Mouse (Mus musculus): ENCODE results near the gene Bpifa6. TPM values are rescaled to one million over a fixed set of nuclear protein-coding genes. Genes with fewer than 3 reads are reported as not detected.
A peak's percentile ranks its signal among the peaks of the same experiment; 100 is the strongest.
"Not testable (repeated sequence)": the region's sequence is repeated elsewhere in the genome, so short reads cannot be mapped to it uniquely, and the experiment has no call there.

Bpifa6 gene
- polyA plus RNA-seq, 1 experiment from 2014 or later, result not detected

- no peaks in the 10 kb centered on the region for H3K36me3 ChIP-seq
- DNase-seq (ENCODE audit: low spot score), result peak; percentile 73
- 10% methylated on average over 7 of the region's 7 CpGs for WGBS
- H3K4me3 ChIP-seq, result no peak overlapping the region
- no peaks in the 10 kb centered on the region for H3K4me1 ChIP-seq
- H3K27ac ChIP-seq (replicated peaks), result no peak overlapping the region
- no peaks in the 10 kb centered on the region for H3K27me3 ChIP-seq (ENCODE audit: low read depth, poor library complexity, severe bottlenecking)
- H3K9me3 ChIP-seq (replicated peaks), result no peaks in the 10 kb centered on the region
Observed at GRCm38 (mm10) chr2:153995770-153996169, 21.0 kb downstream of the Bpifa6 start.

DNA sequence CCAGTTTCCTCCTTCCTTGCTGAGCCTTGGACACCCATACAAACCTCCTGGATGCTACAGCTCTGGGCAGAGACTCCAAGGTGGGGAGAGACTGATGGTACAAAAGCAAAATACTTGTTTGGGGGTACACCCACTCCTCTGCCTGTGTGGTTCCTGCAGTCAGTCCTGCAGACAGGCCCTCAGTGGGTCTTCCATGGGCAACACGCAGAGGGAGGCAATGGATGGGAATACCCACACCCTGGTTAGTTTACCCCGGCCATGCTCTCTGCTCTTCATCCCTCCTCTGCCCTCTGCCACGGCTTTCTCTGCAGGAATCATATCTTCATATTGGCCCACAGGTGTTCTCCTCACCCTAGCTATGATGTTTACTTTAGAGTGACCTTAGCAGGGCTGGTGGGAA, 25.8 kb downstream of the Bpifa6 start:
- no peaks in the 10 kb centered on the region for H3K36me3 ChIP-seq
- no peak overlapping the region for H3K4me3 ChIP-seq
- WGBS, result 88% methylated on average over 3 of the region's 3 CpGs
- no peak overlapping the region for H3K27ac ChIP-seq (replicated peaks)
- H3K27me3 ChIP-seq (ENCODE audit: low read depth, poor library complexity, severe bottlenecking), result no peaks in the 10 kb centered on the region
- no peak for DNase-seq (ENCODE audit: low spot score)
- no peaks in the 10 kb centered on the region for H3K9me3 ChIP-seq (replicated peaks)
- peaks cover 10% of the 10 kb centered on the region for H3K4me1 ChIP-seq

GRCm38 (mm10) chr2:154001056-154001455, 26.3 kb downstream of the Bpifa6 start:
- Histone ChIP-seq H3K27ac (replicated peaks) (no peak overlapping the region), H3K9me3 (replicated peaks) (no peaks in the 10 kb centered on the region), H3K27me3 (ENCODE audit: low read depth, poor library complexity, severe bottlenecking) (no peaks in the 10 kb centered on the region), H3K4me1 (peaks cover 10% of the 10 kb centered on the region), H3K4me3 (no peak overlapping the region), H3K36me3 (no peaks in the 10 kb centered on the region)
- no peak for DNase-seq (ENCODE audit: low spot score)

- no peak for DNase-seq (ENCODE audit: low spot score)
- Histone ChIP-seq H3K9me3 (replicated peaks) (no peaks in the 10 kb centered on the region), H3K4me1 (peaks cover 10% of the 10 kb centered on the region), H3K27ac (replicated peaks) (no peak overlapping the region), H3K4me3 (no peak overlapping the region), H3K27me3 (ENCODE audit: low read depth, poor library complexity, severe bottlenecking) (no peaks in the 10 kb centered on the region), H3K36me3 (no peaks in the 10 kb centered on the region)
- 24% methylated on average over 1 of the region's 1 CpGs for WGBS
Observed at GRCm38 (mm10) chr2:154004456-154004855, 29.7 kb downstream of the Bpifa6 start.

- no peaks in the 10 kb centered on the region for H3K36me3 ChIP-seq
Observed at GRCm38 (mm10) chr2:154005094-154005493, 30.3 kb downstream of the Bpifa6 start.

DNA sequence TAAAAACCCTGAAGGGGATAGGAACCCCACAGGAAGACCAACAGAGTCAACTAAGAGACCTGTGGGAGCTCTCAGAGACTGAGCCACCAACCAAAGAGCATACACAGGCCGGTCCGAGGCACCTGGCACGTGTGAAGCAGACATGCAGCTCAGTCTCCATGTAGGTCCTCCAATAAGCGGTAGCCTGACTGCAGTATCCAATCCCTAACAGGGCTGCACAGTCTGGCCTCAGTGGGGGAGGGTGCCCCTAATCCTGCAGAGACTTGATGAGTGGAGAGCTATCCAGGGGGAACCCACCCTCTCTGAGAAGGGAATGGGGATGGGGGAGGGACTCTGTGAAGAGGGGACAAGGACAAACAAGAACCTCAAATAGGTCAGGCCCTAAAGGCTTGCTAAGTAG, 31.0 kb downstream of the Bpifa6 start:
- no peak overlapping the region for H3K4me3 ChIP-seq
- H3K27me3 ChIP-seq (ENCODE audit: low read depth, poor library complexity, severe bottlenecking), result no peaks in the 10 kb centered on the region
- 85% methylated on average over 4 of the region's 4 CpGs for WGBS
- H3K36me3 ChIP-seq, result no peaks in the 10 kb centered on the region
- peaks cover 10% of the 10 kb centered on the region for H3K4me1 ChIP-seq
- DNase-seq (ENCODE audit: low spot score), result no peak
- H3K9me3 ChIP-seq (replicated peaks), result no peaks in the 10 kb centered on the region
- no peak overlapping the region for H3K27ac ChIP-seq (replicated peaks)

More at GRCm38 (mm10) chr2:154005094-154005493, 30.3 kb downstream of the Bpifa6 start:
- Histone ChIP-seq H3K9me3 (replicated peaks) (no peaks in the 10 kb centered on the region), H3K4me3 (no peak overlapping the region), H3K27me3 (ENCODE audit: low read depth, poor library complexity, severe bottlenecking) (no peaks in the 10 kb centered on the region), H3K27ac (replicated peaks) (no peak overlapping the region), H3K4me1 (peaks cover 10% of the 10 kb centered on the region)
- no peak for DNase-seq (ENCODE audit: low spot score)
- 81% methylated on average over 1 of the region's 1 CpGs for WGBS

GRCm38 (mm10) chr2:154006331-154006730, 31.6 kb downstream of the Bpifa6 start:
- Histone ChIP-seq H3K9me3 (replicated peaks) (no peaks in the 10 kb centered on the region), H3K27ac (replicated peaks) (no peak overlapping the region), H3K36me3 (no peaks in the 10 kb centered on the region), H3K27me3 (ENCODE audit: low read depth, poor library complexity, severe bottlenecking) (no peaks in the 10 kb centered on the region), H3K4me3 (no peak overlapping the region), H3K4me1 (peaks cover 10% of the 10 kb centered on the region)
- 87% methylated on average over 2 of the region's 2 CpGs for WGBS
- no peak for DNase-seq (ENCODE audit: low spot score)

DNA sequence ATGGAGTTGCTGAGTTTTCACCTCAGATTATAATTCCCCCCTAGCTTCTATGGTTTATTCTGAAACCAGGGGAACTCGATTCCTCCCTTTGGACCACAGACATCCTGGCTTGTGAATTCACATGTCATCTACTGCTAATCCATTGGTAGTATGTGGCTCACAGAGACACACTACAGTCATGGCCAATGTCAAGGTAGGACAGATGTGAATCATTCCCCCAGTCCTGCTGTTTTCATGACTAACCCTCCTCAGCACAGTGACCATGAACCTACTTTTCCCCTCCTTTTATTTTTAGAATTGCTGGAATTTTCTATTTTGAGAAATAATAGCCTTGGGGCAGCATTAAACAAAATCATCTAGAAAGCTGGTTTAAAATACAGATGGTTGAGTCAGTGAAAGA, 32.6 kb downstream of the Bpifa6 start:
- Histone ChIP-seq H3K4me3 (no peak overlapping the region), H3K36me3 (no peaks in the 10 kb centered on the region), H3K4me1 (peaks cover 10% of the 10 kb centered on the region), H3K27me3 (ENCODE audit: low read depth, poor library complexity, severe bottlenecking) (no peaks in the 10 kb centered on the region), H3K9me3 (replicated peaks) (no peaks in the 10 kb centered on the region), H3K27ac (replicated peaks) (no peak overlapping the region)
- DNase-seq (ENCODE audit: low spot score), result no peak
- 80% methylated on average over 1 of the region's 1 CpGs for WGBS

DNA sequence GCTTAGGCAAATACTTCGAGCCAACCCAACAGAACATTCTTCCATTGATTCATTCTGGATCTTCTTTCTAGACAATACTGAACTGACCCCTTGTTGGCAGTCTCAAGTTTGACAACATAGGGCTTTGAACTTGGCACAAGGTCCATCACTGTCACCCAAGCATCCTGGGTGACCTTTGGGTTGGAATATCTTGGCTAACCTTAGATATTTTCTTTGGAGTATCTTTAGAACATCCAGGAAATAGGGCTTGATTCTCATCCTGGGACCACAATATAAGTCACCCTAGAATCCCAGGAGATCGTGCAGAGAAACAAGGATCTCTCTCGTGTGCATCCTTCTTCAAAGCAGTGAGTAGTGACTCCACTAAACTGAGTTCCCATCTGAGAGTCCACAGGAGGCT, 33.2 kb downstream of the Bpifa6 start, which contains the start of gene Bpifa2:
Gene Bpifa2, plus strand, starts transcription at position 301 of the 400 bp plus-strand sequence.
- no peaks in the 10 kb centered on the region for H3K36me3 ChIP-seq
- no peak for DNase-seq (ENCODE audit: low spot score)
- no peaks in the 10 kb centered on the region for H3K9me3 ChIP-seq (replicated peaks)
- H3K4me3 ChIP-seq, result no peak within 1 kb of the TSS
- H3K4me1 ChIP-seq, result peaks cover 10% of the 10 kb centered on the region
- no peaks in the 10 kb centered on the region for H3K27me3 ChIP-seq (ENCODE audit: low read depth, poor library complexity, severe bottlenecking)
- no peak within 1 kb of the TSS for H3K27ac ChIP-seq (replicated peaks)
- 88% methylated on average over 3 of the region's 3 CpGs for WGBS

- no peaks in the 10 kb centered on the region for H3K27me3 ChIP-seq (ENCODE audit: low read depth, poor library complexity, severe bottlenecking)
- H3K9me3 ChIP-seq (replicated peaks), result no peaks in the 10 kb centered on the region
- no peak for DNase-seq (ENCODE audit: low spot score)
- no peak overlapping the region for H3K27ac ChIP-seq (replicated peaks)
- H3K4me3 ChIP-seq, result no peak overlapping the region
- WGBS, result 87% methylated on average over 1 of the region's 1 CpGs
- no peaks in the 10 kb centered on the region for H3K36me3 ChIP-seq
- no peaks in the 10 kb centered on the region for H3K4me1 ChIP-seq
Observed at GRCm38 (mm10) chr2:154017990-154018389, 43.2 kb downstream of the Bpifa6 start.

DNA sequence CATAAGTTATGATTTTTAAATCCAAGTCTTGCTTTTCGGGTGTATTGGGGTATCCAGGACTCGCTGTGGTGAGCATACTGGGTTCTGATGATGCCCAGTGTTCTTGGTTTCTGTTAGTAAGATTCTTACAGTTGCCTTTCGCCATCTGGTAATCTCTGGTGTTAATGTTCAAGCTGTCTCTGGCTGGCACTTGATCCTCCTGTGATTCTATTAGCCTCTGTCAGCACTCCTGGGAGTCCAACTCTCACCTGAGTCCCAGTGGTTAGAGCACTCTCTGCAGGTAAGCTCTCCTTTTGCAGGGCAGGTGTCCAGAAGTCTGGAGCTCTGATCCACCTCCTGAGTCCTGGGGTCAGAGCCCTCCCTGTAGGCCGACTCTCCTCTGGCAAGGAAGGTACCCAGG, 49.9 kb downstream of the Bpifa6 start:
- not testable (repeated sequence) for H3K36me3 ChIP-seq; H3K4me3 ChIP-seq; DNase-seq (ENCODE audit: low spot score); H3K4me1 ChIP-seq; H3K9me3 ChIP-seq (replicated peaks); H3K27ac ChIP-seq (replicated peaks); H3K27me3 ChIP-seq (ENCODE audit: low read depth, poor library complexity, severe bottlenecking)
- WGBS, result 91% methylated on average over 4 of the region's 4 CpGs

GRCm38 (mm10) chr2:154038932-154039331, 64.2 kb downstream of the Bpifa6 start:
- H3K9me3 ChIP-seq (replicated peaks), result no peaks in the 10 kb centered on the region
- DNase-seq (ENCODE audit: low spot score), result peak; percentile 36
- WGBS, result 57% methylated on average over 2 of the region's 2 CpGs
- H3K4me1 ChIP-seq, result no peaks in the 10 kb centered on the region
- no peaks in the 10 kb centered on the region for H3K36me3 ChIP-seq
- H3K27me3 ChIP-seq (ENCODE audit: low read depth, poor library complexity, severe bottlenecking), result no peaks in the 10 kb centered on the region
- no peak overlapping the region for H3K27ac ChIP-seq (replicated peaks)
- H3K4me3 ChIP-seq, result no peak overlapping the region

GRCm38 (mm10) chr2:154044743-154045142, 70.0 kb downstream of the Bpifa6 start:
- H3K36me3 ChIP-seq, result no peaks in the 10 kb centered on the region
- no peak overlapping the region for H3K27ac ChIP-seq (replicated peaks)
- no peak for DNase-seq (ENCODE audit: low spot score)
- 91% methylated on average over 3 of the region's 3 CpGs for WGBS
- no peak overlapping the region for H3K4me3 ChIP-seq
- H3K9me3 ChIP-seq (replicated peaks), result no peaks in the 10 kb centered on the region
- H3K4me1 ChIP-seq, result no peaks in the 10 kb centered on the region; the same call in 1 of the 2 replicates
- H3K27me3 ChIP-seq (ENCODE audit: low read depth, poor library complexity, severe bottlenecking), result no peaks in the 10 kb centered on the region
